Mouse (Mus musculus): ENCODE data around the gene Kif16b. TPM values are rescaled to one million over a fixed set of nuclear protein-coding genes. Genes with fewer than 3 reads are reported as not detected.

Gene Kif16b
- total RNA-seq, 1 experiment from 2014 or later, result 27.1 TPM

GRCm38 (mm10) chr2:142689496-142689895, 211.8 kb downstream of the Kif16b start:
- ATAC-seq (replicated peaks; ENCODE audit: low read depth, poor library complexity, severe bottlenecking), result no peak

DNA sequence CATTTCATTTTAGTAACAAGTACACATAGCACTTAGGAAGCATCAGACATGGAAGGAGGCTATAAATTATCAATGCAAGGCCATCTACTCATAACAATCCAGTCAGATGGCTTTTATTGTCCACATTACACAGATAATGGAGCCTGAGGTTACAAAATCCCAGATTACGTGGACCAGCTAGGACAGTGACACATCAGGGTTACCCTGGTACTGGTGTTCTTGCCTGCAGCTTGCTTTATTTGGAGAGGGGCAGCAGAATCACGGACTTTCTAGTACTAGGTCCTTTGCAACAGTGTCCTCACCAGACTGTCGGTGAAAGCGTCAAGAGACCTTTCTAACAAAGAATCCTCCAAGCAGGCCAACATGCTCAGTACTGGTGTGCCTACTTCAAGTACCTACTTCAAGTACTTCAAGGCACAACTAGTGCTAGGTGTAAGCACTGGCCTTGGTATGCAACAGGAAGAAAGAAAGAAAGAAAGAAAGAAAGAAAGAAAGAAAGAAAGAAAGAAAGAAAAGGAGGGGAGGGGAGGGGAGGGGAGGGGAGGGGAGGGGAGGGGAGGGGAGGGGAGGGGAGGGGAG, 213.3 kb downstream of the Kif16b start:
- no peak for ATAC-seq (replicated peaks; ENCODE audit: low read depth, poor library complexity, severe bottlenecking)

- no peak for ATAC-seq (replicated peaks; ENCODE audit: low read depth, poor library complexity, severe bottlenecking)
These were observed 218.2 kb downstream of the Kif16b start for GRCm38 (mm10) chr2:142682965-142683709.

DNA sequence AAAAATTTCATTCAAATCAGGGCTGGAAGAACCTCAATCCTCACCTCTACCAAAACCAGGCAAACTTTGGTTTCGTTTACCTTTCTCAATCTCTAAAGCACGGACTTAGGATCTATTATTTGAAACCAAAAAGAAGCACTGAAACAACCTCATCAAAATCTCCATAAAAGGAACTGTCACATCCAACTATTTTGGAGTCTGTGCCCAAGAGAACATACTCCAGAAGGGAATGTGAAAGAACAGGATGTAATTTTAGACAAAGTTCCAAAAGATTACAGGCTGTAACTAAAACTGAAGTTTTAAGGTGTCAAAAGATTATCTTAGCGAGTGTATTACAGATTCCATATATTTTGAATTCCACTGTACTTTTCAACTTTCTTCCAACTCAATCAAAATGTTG, 232.9 kb downstream of the Kif16b start:
- no peak for ATAC-seq (replicated peaks; ENCODE audit: low read depth, poor library complexity, severe bottlenecking)

GRCm38 (mm10) chr2:142651591-142651990, 249.7 kb downstream of the Kif16b start:
- no peak for ATAC-seq (replicated peaks; ENCODE audit: low read depth, poor library complexity, severe bottlenecking)

GRCm38 (mm10) chr2:142648023-142648453, 253.3 kb downstream of the Kif16b start:
- no peak for ATAC-seq (replicated peaks; ENCODE audit: low read depth, poor library complexity, severe bottlenecking)

- no peak for ATAC-seq (replicated peaks; ENCODE audit: low read depth, poor library complexity, severe bottlenecking)
These were observed 254.5 kb downstream of the Kif16b start for GRCm38 (mm10) chr2:142646863-142647262.

DNA sequence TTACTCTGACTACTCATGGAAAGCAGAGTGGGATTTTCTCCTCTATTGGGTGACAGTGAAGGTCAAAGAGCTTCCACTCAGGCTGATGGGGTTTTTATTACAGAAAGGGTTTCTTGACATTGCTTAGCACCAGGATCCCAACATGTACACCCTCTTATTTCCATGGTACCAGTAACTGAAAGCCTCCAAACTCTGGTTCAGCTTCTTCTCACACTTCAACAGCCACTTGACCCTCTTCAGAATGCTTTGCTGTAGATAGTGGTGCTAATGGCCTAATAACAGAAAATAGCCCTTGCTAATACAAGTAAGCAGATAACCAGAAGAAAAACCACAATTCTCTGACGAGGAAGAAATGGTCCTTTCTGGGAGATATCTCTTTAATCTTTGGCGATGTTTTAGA, 259.6 kb downstream of the Kif16b start:
- ATAC-seq (replicated peaks; ENCODE audit: low read depth, poor library complexity, severe bottlenecking), result no peak

DNA sequence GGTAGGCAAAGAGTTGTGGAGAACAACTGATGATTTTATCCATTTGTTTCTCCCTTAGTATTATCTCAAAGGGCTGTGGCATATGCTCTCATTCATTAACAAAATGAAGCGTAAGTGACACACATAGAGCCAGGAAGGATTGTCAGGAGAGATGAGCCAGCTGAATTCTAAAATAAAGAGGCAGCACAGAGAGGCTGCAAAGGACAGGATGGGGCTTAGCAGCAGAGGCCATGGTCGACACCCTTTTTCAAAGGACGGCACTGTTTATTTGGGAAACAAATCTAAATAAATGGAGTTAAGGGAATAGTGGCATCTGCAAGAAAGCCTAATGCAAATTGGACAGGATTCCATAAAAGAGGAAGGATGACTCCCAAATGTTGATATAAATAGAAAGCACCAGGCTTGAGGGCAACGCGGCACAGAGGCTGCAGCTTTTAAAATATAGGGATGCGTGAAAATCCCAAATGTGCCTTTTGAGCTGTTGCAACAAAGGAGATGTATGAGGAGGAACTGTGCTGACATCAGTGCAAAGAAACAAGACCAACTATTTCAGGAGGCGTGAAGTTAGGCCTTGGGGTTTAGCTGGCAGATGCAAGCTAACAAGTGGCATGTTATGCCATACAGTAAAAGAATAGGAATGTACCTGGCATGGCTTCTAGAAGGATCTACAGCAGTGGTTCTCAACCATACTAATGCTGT, 265.6 kb downstream of the Kif16b start:
- no peak for ATAC-seq (replicated peaks; ENCODE audit: low read depth, poor library complexity, severe bottlenecking)

- ATAC-seq (replicated peaks; ENCODE audit: low read depth, poor library complexity, severe bottlenecking), result no peak
These were observed 267.3 kb downstream of the Kif16b start for GRCm38 (mm10) chr2:142633996-142634559.

- no peak for ATAC-seq (replicated peaks; ENCODE audit: low read depth, poor library complexity, severe bottlenecking)
These were observed 271.6 kb downstream of the Kif16b start for GRCm38 (mm10) chr2:142629523-142630312.

- no peak for ATAC-seq (replicated peaks; ENCODE audit: low read depth, poor library complexity, severe bottlenecking)
These were observed 275.6 kb downstream of the Kif16b start for GRCm38 (mm10) chr2:142625756-142626155.

DNA sequence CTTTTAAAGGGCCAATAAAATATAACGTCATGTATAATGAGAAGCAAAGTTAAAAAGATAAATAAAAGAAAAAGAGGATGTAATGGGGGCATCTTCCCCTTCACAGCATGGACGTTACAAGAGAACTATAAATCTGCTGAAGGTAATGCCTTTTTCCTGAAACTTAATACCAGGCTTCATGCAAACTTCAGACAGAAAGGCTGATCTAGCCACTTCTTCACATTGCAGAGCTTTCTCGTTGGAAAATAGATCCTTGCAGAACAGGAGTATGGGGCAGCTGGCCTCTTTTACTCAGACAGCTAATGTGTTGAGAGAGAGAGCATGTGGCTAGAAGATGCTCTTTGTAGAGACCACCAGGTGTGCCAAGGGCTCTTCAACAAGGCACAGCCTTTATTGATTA, 276.2 kb downstream of the Kif16b start:
- no peak for ATAC-seq (replicated peaks; ENCODE audit: low read depth, poor library complexity, severe bottlenecking)

DNA sequence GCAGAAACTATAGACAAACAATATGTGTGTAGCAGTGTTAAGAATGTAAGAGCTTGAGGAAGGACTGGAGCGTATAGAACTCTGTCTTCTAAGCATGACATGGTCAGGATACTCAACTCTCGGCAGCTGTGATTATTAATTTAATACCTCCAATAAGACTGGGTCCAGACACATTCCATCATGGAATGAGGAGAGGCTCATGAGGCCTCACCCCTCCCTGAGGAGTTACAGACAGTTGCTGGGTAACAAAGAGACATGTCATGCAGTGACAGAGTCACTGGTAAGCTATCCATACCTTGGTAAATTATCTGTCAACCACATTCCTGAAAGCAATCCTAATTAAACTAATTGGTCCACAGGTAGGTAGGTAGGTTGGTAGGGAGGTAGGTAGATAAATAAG, 277.1 kb downstream of the Kif16b start:
- no peak for ATAC-seq (replicated peaks; ENCODE audit: low read depth, poor library complexity, severe bottlenecking)

GRCm38 (mm10) chr2:142621152-142621551, 280.2 kb downstream of the Kif16b start:
- no peak for ATAC-seq (replicated peaks; ENCODE audit: low read depth, poor library complexity, severe bottlenecking)

GRCm38 (mm10) chr2:142619926-142620325, 281.4 kb downstream of the Kif16b start:
- ATAC-seq (replicated peaks; ENCODE audit: low read depth, poor library complexity, severe bottlenecking), result no peak

DNA sequence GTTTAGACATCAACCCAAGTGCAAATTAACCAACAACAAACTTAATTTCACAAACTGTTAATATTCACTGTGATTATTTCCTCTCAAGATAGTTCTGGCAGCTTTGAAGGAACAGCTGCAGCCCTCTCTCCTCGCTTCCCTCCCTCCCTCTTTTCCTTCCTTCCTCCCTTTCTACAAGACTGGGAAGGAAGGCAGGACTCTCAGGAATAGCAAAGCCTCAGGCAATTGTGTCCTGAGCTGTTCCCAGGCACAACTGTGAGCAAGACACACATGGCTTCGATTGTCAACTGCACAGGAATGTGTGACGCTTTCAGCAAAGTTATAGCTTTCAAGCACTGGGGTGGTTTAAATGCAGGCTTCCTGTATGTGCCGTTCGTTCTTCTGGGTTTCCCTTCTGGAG, 286.8 kb downstream of the Kif16b start:
- no peak for ATAC-seq (replicated peaks; ENCODE audit: low read depth, poor library complexity, severe bottlenecking)

GRCm38 (mm10) chr2:142612359-142612953, 288.9 kb downstream of the Kif16b start:
- ATAC-seq (replicated peaks; ENCODE audit: low read depth, poor library complexity, severe bottlenecking), result no peak

DNA sequence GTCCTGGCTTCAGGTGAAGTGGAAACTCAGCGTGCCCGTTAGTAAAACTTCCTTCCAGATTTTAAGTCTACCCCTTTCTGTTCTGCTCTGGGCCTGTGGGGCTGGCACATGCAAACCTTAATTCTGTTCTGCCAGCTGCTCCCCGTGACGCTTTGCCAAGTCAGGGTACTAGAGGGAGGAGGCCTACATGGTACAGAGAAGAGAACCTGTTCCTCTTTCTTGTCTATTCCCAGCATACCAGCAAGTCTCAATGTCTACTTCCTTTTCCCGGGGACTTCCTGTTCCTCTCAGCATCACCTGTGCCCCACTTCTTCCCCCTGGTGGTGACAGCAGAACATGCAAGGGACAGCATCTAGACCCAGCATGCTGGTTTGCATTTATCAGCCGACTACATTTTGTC, 290.2 kb downstream of the Kif16b start:
- ATAC-seq (replicated peaks; ENCODE audit: low read depth, poor library complexity, severe bottlenecking), result peak; percentile 99

GRCm38 (mm10) chr2:142610206-142610605, 291.1 kb downstream of the Kif16b start:
- no peak for ATAC-seq (replicated peaks; ENCODE audit: low read depth, poor library complexity, severe bottlenecking)

Measured in common myeloid progenitor, adult 5-6 weeks (primary cell).